Mouse (Mus musculus) urinary bladder, adult 18-20 months (tissue): ENCODE results near the gene Ctbp1.
A peak's percentile ranks its signal among the peaks of the same experiment; 100 is the strongest.

Experiments
- DNase-seq, 2 experiments: peaks; one replicate each; pipeline ENCODE4 v3.0.0; 2022; ENCODE audit warnings: low spot score in 2 of 2, mixed read lengths in 2 of 2

Ctbp1 gene

GRCm38 (mm10) chr5:33244377-33244920 is 30.3 kb downstream of the Ctbp1 start:
- peak in 1 of 2 experiments; percentile 45 for DNase-seq

GRCm38 (mm10) chr5:33239934-33240333 is 34.9 kb downstream of the Ctbp1 start:
- DNase-seq = no peak

GRCm38 (mm10) chr5:33239111-33239714 is 35.6 kb downstream of the Ctbp1 start:
- no peak for DNase-seq

- no peak for DNase-seq
These were observed 36.5 kb downstream of the Ctbp1 start for GRCm38 (mm10) chr5:33238256-33238645.

- DNase-seq = no peak
These were observed 37.1 kb downstream of the Ctbp1 start for GRCm38 (mm10) chr5:33237600-33238255.

- DNase-seq = peak in 1 of 2 experiments; percentile 58
These were observed 40.3 kb downstream of the Ctbp1 start for GRCm38 (mm10) chr5:33234391-33235031.

- DNase-seq = no peak
These were observed 42.0 kb downstream of the Ctbp1 start for GRCm38 (mm10) chr5:33232791-33233190.

- DNase-seq = no peak
These were observed 44.5 kb downstream of the Ctbp1 start for GRCm38 (mm10) chr5:33230285-33230684.

GRCm38 (mm10) chr5:33228428-33228827 is 46.4 kb downstream of the Ctbp1 start:
- DNase-seq = peak in 1 of 2 experiments; percentile 45

GRCm38 (mm10) chr5:33225673-33226072 is 49.1 kb downstream of the Ctbp1 start:
- no peak for DNase-seq

GRCm38 (mm10) chr5:33224491-33224890 is 50.3 kb downstream of the Ctbp1 start:
- no peak for DNase-seq

GRCm38 (mm10) chr5:33222841-33223744 is 51.7 kb downstream of the Ctbp1 start:
- DNase-seq = no peak

GRCm38 (mm10) chr5:33222389-33222788 is 52.4 kb downstream of the Ctbp1 start:
- no peak for DNase-seq

- no peak for DNase-seq
These were observed 54.3 kb downstream of the Ctbp1 start for GRCm38 (mm10) chr5:33220350-33221044.

GRCm38 (mm10) chr5:33219831-33220230 is 55.0 kb downstream of the Ctbp1 start:
- DNase-seq = no peak

- no peak for DNase-seq
These were observed 55.9 kb downstream of the Ctbp1 start for GRCm38 (mm10) chr5:33218746-33219449.

- DNase-seq = peak in 1 of 2 experiments; percentile 37
These were observed 56.7 kb downstream of the Ctbp1 start, which contains the start of gene Spon2 for GRCm38 (mm10) chr5:33218081-33218480. Gene Spon2 (minus strand): TSS chr5:33218455.

GRCm38 (mm10) chr5:33217663-33218062 is 57.1 kb downstream of the Ctbp1 start:
- no peak for DNase-seq

- DNase-seq = no peak
These were observed 60.1 kb downstream of the Ctbp1 start for GRCm38 (mm10) chr5:33214723-33215122.

GRCm38 (mm10) chr5:33211254-33211653 is 63.5 kb downstream of the Ctbp1 start:
- no peak for DNase-seq
